Mouse (Mus musculus): ENCODE measurements around the gene Auts2.

Auts2 gene

DNA sequence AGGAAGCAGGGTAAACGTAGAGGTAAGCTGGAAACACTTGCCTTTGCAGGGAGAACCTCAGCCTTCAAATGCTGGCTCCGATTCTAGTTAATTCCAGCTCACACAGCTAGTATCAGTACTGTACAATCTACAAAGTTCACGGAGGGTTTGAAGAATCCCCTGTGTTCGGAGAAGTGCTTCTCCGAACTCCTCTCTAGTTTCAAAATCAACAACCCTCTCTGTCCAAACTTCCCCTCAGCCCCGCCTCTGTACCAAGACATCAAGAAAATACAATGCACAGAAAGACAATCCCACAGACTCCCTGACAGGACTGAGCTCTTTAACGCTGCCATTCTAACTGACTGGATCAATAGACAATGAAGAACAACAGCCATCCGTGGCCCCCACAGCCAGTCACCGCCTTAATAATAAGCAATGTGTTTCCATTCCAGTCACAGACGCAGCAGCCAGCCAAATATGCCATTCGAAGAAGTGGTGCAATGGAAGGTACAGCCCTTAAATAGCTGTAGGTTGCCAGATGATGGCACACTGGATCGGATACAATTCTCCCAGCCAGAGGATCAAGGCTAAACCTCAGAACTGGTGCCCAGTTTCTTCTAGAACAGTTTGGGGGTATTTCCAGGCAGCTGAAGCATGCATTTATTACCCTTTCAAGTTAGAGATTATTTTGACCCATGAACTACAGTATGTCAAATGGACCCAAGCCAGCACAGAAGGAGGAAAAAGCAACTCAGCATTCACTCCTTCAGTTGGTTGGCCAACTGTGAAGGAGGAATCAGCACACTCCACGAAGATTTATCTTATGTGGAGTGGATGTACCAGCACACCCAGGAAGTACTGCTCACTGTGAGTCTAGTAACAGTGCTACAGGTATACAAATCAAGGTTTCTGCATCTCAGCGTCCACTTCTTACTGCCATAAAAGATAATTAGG is 151.0 kb downstream of the Auts2 start:
- DNase-seq (ENCODE audit: low spot score in 2 of 2), result no peak

DNA sequence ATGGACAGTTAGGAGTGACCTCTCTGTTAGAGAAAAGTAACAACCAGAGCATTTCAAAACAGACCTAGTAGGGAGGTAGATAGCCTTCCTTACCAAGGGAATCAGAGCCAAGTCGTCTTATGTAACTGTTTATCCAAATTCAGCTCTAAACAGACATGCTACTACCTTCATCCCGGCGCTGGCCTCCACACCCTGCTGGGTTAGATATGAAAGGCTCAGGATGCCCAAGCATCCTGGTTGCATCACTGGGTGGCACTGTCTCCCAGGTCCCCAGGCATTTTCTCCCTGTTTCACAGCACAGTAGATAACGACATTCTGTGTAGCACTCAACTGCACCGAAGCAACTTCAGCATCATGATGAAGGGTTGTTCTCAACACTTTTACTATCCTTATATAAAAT is 154.4 kb downstream of the Auts2 start:
- DNase-seq (ENCODE audit: low spot score in 2 of 2), result no peak

DNA sequence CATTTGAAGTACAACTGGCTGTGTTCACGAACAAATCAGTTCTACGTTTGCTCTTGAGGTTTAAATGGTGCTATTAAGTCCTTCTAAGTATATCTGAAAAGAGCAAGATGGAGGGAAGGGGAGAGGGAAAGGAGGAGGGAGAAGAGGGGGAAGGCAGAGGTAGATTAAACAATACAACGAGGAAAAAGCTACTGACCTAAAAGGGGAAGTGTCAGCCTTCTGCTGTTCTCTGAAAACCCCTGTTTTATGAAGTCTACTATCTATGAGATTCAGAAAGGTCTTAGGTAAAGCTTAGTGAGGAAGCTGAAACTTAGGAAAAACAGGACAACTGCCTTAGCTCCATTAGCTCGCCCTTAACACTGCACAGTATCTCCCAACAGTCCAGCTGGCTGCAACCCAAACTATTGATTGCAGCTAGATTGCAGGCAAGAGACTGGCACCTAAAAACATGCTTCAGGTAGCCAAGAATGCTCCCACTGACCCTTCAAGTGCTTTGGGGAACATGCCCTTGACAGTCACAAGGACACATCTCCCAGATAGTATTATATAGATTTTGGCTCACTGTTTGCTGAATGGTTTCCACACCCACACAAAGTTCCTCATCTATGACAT is 157.8 kb downstream of the Auts2 start:
- no peak for DNase-seq (ENCODE audit: low spot score in 2 of 2)

- no peak for DNase-seq (ENCODE audit: low spot score in 2 of 2)
These were observed 162.9 kb downstream of the Auts2 start for GRCm38 (mm10) chr5:132380261-132380660.

- no peak for DNase-seq (ENCODE audit: low spot score in 2 of 2)
These were observed 164.2 kb downstream of the Auts2 start for GRCm38 (mm10) chr5:132378977-132379376.

DNA sequence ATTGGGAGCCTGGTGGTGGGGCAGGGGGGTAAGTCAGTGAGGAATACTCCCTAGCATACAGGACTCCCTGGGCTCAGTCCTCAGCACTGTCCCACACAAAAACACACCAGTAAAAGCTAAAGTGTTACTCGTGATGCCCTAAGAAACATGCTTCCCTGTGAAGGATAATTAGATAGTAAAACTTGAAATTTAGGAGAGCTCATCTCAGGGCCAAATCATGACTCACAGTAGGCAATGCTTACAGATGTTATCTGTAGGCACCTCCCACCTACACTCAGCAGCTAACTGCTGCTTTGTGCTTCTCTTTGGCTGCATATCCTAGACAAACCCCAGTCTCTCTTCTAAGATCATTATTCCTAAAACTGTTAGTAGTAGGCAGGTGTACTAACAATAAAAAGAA is 168.0 kb downstream of the Auts2 start:
- no peak for DNase-seq (ENCODE audit: low spot score in 2 of 2)

GRCm38 (mm10) chr5:132373471-132374075 is 169.6 kb downstream of the Auts2 start:
- DNase-seq (ENCODE audit: low spot score in 2 of 2), result no peak

GRCm38 (mm10) chr5:132372605-132373004 is 170.5 kb downstream of the Auts2 start:
- DNase-seq (ENCODE audit: low spot score in 2 of 2), result no peak

- peak in 1 of 2 experiments; percentile 29 for DNase-seq (ENCODE audit: low spot score in 2 of 2)
These were observed 174.5 kb downstream of the Auts2 start for GRCm38 (mm10) chr5:132368678-132369088.

GRCm38 (mm10) chr5:132361276-132361675 is 181.9 kb downstream of the Auts2 start:
- DNase-seq (ENCODE audit: low spot score in 2 of 2), result no peak

DNA sequence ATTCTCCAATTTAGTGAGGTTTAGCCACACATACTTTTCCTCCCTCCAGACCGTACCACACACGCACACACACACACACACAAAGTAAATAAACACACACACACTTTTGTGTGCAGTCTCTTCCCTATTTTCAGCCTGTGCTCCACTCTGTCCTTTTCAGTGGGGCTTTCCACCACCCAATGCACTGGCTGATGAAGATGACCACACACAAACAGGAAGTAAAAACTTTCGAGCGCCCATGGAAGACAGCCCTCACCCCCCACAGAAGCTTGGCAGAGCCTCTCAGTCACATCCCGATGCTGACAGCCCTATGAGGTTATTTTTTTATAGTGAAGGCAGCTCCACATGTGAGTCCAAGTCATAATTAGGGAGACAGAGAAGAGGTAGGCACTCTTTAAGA is 185.4 kb downstream of the Auts2 start:
- DNase-seq (ENCODE audit: low spot score in 2 of 2), result no peak

- no peak for DNase-seq (ENCODE audit: low spot score in 2 of 2)
These were observed 187.2 kb downstream of the Auts2 start for GRCm38 (mm10) chr5:132355935-132356334.

- no peak for DNase-seq (ENCODE audit: low spot score in 2 of 2)
These were observed 190.7 kb downstream of the Auts2 start for GRCm38 (mm10) chr5:132352437-132352836.

GRCm38 (mm10) chr5:132351139-132351538 is 192.0 kb downstream of the Auts2 start:
- no peak for DNase-seq (ENCODE audit: low spot score in 2 of 2)

DNA sequence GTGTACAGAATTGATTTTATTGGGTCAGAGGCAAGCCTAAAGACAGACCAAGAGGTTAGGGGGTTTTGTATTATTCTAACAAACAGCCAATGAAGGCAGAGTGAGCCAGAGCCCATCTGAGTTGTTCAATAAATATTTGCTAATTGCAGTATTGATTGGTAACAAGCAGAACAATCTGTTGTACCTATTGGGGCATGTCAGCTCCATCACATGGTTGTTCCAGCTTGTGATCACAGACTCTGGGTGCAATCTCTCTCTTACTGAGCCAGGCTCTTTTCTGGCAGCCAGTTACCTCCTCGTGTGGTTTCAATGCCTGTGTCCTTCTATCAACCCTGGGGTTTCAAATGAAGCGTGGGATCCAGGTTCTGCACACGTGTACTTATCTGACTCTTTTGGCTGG is 201.8 kb downstream of the Auts2 start:
- DNase-seq (ENCODE audit: low spot score in 2 of 2), result no peak

DNA sequence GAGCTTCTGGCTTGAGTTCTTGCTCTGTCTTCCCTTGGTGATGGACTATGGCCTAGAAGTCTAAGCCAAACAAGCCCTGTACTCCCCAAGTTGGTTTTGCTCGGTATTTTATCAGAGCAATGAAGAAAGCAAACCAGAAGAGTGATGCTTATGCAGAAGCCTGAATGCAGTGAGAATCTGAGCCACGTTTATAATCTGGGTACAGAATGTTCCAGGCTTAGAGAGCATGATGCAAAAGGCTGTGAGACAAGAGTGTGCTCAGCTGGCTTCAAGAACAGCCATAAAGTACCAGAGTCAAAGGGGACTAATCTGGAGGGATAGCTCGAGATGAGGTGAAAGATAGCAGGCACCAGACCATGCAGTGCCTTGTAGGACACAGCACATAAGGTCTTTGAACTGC is 205.5 kb downstream of the Auts2 start:
- no peak for DNase-seq (ENCODE audit: low spot score in 2 of 2)

GRCm38 (mm10) chr5:132335719-132336118 is 207.4 kb downstream of the Auts2 start:
- DNase-seq (ENCODE audit: low spot score in 2 of 2), result no peak

DNA sequence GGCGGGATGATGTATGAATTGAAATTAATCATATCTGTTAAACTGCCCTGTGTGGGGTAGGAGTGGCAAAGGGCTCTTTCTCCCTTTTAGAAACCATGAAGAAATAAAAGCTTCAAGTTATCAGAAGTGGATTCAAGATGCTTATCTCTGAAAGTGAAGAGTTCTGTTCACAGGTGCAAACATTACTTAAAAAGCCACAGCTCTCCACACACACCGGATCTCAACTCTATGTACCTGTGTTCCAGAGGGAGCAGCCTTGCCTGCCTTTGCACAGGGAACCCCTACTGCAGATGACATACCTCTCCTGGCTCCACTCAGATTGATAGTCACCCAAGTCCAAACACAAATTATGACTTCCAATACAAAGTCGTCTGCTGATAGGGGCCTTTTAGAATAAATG is 208.3 kb downstream of the Auts2 start:
- no peak for DNase-seq (ENCODE audit: low spot score in 2 of 2)

GRCm38 (mm10) chr5:132333744-132334143 is 209.4 kb downstream of the Auts2 start:
- DNase-seq (ENCODE audit: low spot score in 2 of 2), result no peak

DNA sequence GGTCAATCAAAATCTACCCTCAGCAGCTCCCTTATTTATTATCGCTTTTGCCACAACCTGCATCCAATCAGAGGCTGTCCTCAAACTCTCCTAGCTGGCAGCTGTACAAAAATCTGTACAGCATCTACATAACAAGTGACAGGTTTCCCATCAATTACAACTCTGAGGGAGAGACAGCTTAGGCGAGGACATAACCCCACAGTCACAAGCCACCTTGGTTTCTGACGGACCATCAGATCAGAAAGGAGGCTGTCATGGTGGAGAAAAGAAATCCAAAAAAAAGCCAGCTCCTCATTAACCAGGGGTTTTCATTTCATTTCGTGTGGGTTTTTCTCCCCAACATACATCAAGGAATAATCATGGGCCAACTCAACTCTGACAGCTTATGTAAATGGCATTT is 210.6 kb downstream of the Auts2 start:
- DNase-seq (ENCODE audit: low spot score in 2 of 2), result no peak

- no peak for DNase-seq (ENCODE audit: low spot score in 2 of 2)
These were observed 213.8 kb downstream of the Auts2 start for GRCm38 (mm10) chr5:132329171-132329936.

Data from frontal cortex, postnatal 10 days (tissue).